Mouse (Mus musculus): ENCODE data around the gene Cetn2. TPM values are rescaled to one million over a fixed set of nuclear protein-coding genes. Genes with fewer than 3 reads are reported as not detected.

The Cetn2 gene
- total and polyA plus RNA-seq, 3 experiments = 4.6 to 157 (median 18.5) TPM

- ATAC-seq (ENCODE audit: extremely low read depth, insufficient number of reproducible peaks, low FRiP score, poor library complexity, severe bottlenecking) = no peak
- no peak overlapping the region; the same call in 1 of the 2 replicates for H3K4me3 ChIP-seq (ENCODE audit: low read depth, low read length)
- peaks cover 33% of the 10 kb centered on the region for H3K36me3 ChIP-seq (replicated peaks)
- no peaks in the 10 kb centered on the region for H3K9me3 ChIP-seq (replicated peaks)
- no peaks in the 10 kb centered on the region for H3K27me3 ChIP-seq (ENCODE audit: insufficient read depth, low read length)
- DNase-seq (ENCODE audit: low spot score) = no peak
- TF ChIP-seq GATA2 (IDR thresholded peaks at IDR 0.05; ENCODE audit: borderline replicate concordance, low read depth, low read length) = no peak
- TF ChIP-seq GATA1 (IDR thresholded peaks at IDR 0.05; ENCODE audit: borderline replicate concordance, low read length) = no peak
- no peak for TF ChIP-seq TAL1 (conservative IDR thresholded peaks at IDR 0.05; ENCODE audit: low read depth, low read length)
- no peak for TF ChIP-seq POLR2AphosphoS5 (IDR thresholded peaks at IDR 0.05; ENCODE audit: insufficient replicate concordance, low read depth, low read length)
- no peak for TF ChIP-seq CTCF (IDR thresholded peaks at IDR 0.05; ENCODE audit: low read depth, low read length)
- peaks cover 16% of the 10 kb centered on the region for H3K4me1 ChIP-seq (ENCODE audit: insufficient read depth, low read depth, low read length)
Measured at GRCm38 (mm10) chrX:72921391-72921790, 3.2 kb upstream of the Cetn2 start.

GRCm38 (mm10) chrX:72918682-72919059 lies 460 bp upstream of the Cetn2 start:
- Histone ChIP-seq H3K4me1 (ENCODE audit: insufficient read depth, low read depth, low read length) (peaks cover 16% of the 10 kb centered on the region), H3K27me3 (ENCODE audit: insufficient read depth, low read length) (no peaks in the 10 kb centered on the region), H3K9me3 (replicated peaks) (no peaks in the 10 kb centered on the region), H3K36me3 (replicated peaks) (peaks cover 27% of the 10 kb centered on the region), H3K4me3 (ENCODE audit: low read depth, low read length) (peak overlapping the region; percentile 79)
- no peak for TF ChIP-seq TAL1 (conservative IDR thresholded peaks at IDR 0.05; ENCODE audit: low read depth, low read length)
- no peak for TF ChIP-seq POLR2AphosphoS5 (IDR thresholded peaks at IDR 0.05; ENCODE audit: insufficient replicate concordance, low read depth, low read length)
- no peak for TF ChIP-seq GATA2 (IDR thresholded peaks at IDR 0.05; ENCODE audit: borderline replicate concordance, low read depth, low read length)
- TF ChIP-seq GATA1 (IDR thresholded peaks at IDR 0.05; ENCODE audit: borderline replicate concordance, low read length) = no peak
- TF ChIP-seq CTCF (IDR thresholded peaks at IDR 0.05; ENCODE audit: low read depth, low read length) = no peak
- DNase-seq (ENCODE audit: low spot score) (no peak), ATAC-seq (ENCODE audit: extremely low read depth, insufficient number of reproducible peaks, low FRiP score, poor library complexity, severe bottlenecking) (no peak)

- peak; percentile 40; the same call in 1 of the 2 replicates for ATAC-seq (ENCODE audit: extremely low read depth, insufficient number of reproducible peaks, low FRiP score, poor library complexity, severe bottlenecking)
- TF ChIP-seq POLR2AphosphoS5 (IDR thresholded peaks at IDR 0.05; ENCODE audit: insufficient replicate concordance, low read depth, low read length) = no peak
- TF ChIP-seq GATA2 (IDR thresholded peaks at IDR 0.05; ENCODE audit: borderline replicate concordance, low read depth, low read length) = no peak
- TF ChIP-seq GATA1 (IDR thresholded peaks at IDR 0.05; ENCODE audit: borderline replicate concordance, low read length) = no peak
- TF ChIP-seq CTCF (IDR thresholded peaks at IDR 0.05; ENCODE audit: low read depth, low read length) = no peak
- TF ChIP-seq TAL1 (conservative IDR thresholded peaks at IDR 0.05; ENCODE audit: low read depth, low read length) = no peak
Measured at GRCm38 (mm10) chrX:72911611-72912010, 6.6 kb downstream of the Cetn2 start.

GRCm38 (mm10) chrX:72908404-72908741 lies 9.8 kb downstream of the Cetn2 start:
- Histone ChIP-seq H3K4me3 (ENCODE audit: low read depth, low read length) (no peak overlapping the region), H3K9me3 (replicated peaks) (no peaks in the 10 kb centered on the region), H3K36me3 (replicated peaks) (peaks cover 8% of the 10 kb centered on the region), H3K4me1 (ENCODE audit: insufficient read depth, low read depth, low read length) (no peaks in the 10 kb centered on the region), H3K27me3 (ENCODE audit: insufficient read depth, low read length) (no peaks in the 10 kb centered on the region)
- TF ChIP-seq CTCF (IDR thresholded peaks at IDR 0.05; ENCODE audit: low read depth, low read length) = no peak
- TF ChIP-seq GATA2 (IDR thresholded peaks at IDR 0.05; ENCODE audit: borderline replicate concordance, low read depth, low read length) = no peak
- TF ChIP-seq POLR2AphosphoS5 (IDR thresholded peaks at IDR 0.05; ENCODE audit: insufficient replicate concordance, low read depth, low read length) = no peak
- TF ChIP-seq GATA1 (IDR thresholded peaks at IDR 0.05; ENCODE audit: borderline replicate concordance, low read length) = no peak
- TF ChIP-seq TAL1 (conservative IDR thresholded peaks at IDR 0.05; ENCODE audit: low read depth, low read length) = no peak
- ATAC-seq (ENCODE audit: extremely low read depth, insufficient number of reproducible peaks, low FRiP score, poor library complexity, severe bottlenecking) (no peak), DNase-seq (ENCODE audit: low spot score) (peak; percentile 2)

More at GRCm38 (mm10) chrX:72911611-72912010, 6.6 kb downstream of the Cetn2 start:
- peaks cover 20% of the 10 kb centered on the region for H3K36me3 ChIP-seq (replicated peaks)
- DNase-seq (ENCODE audit: low spot score) = no peak
- H3K27me3 ChIP-seq (ENCODE audit: insufficient read depth, low read length) = no peaks in the 10 kb centered on the region
- H3K9me3 ChIP-seq (replicated peaks) = no peaks in the 10 kb centered on the region
- H3K4me1 ChIP-seq (ENCODE audit: insufficient read depth, low read depth, low read length) = no peaks in the 10 kb centered on the region
- no peak overlapping the region for H3K4me3 ChIP-seq (ENCODE audit: low read depth, low read length)

- H3K9me3 ChIP-seq (replicated peaks) = no peaks in the 10 kb centered on the region
- peaks cover 5% of the 10 kb centered on the region for H3K36me3 ChIP-seq (replicated peaks)
- no peaks in the 10 kb centered on the region for H3K4me1 ChIP-seq (ENCODE audit: insufficient read depth, low read depth, low read length)
- TF ChIP-seq GATA1 (IDR thresholded peaks at IDR 0.05; ENCODE audit: borderline replicate concordance, low read length) (no peak), POLR2AphosphoS5 (IDR thresholded peaks at IDR 0.05; ENCODE audit: insufficient replicate concordance, low read depth, low read length) (no peak), TAL1 (conservative IDR thresholded peaks at IDR 0.05; ENCODE audit: low read depth, low read length) (no peak), GATA2 (IDR thresholded peaks at IDR 0.05; ENCODE audit: borderline replicate concordance, low read depth, low read length) (no peak), CTCF (IDR thresholded peaks at IDR 0.05; ENCODE audit: low read depth, low read length) (no peak)
- no peaks in the 10 kb centered on the region for H3K27me3 ChIP-seq (ENCODE audit: insufficient read depth, low read length)
- no peak for DNase-seq (ENCODE audit: low spot score)
- ATAC-seq (ENCODE audit: extremely low read depth, insufficient number of reproducible peaks, low FRiP score, poor library complexity, severe bottlenecking) = no peak
- no peak overlapping the region for H3K4me3 ChIP-seq (ENCODE audit: low read depth, low read length)
Measured at GRCm38 (mm10) chrX:72907619-72908403, 10.4 kb downstream of the Cetn2 start.

- ATAC-seq (ENCODE audit: extremely low read depth, insufficient number of reproducible peaks, low FRiP score, poor library complexity, severe bottlenecking) (no peak), DNase-seq (ENCODE audit: low spot score) (no peak)
- Histone ChIP-seq H3K4me3 (ENCODE audit: low read depth, low read length) (no peak overlapping the region), H3K4me1 (ENCODE audit: insufficient read depth, low read depth, low read length) (no peaks in the 10 kb centered on the region), H3K36me3 (replicated peaks) (no peaks in the 10 kb centered on the region), H3K9me3 (replicated peaks) (no peaks in the 10 kb centered on the region), H3K27me3 (ENCODE audit: insufficient read depth, low read length) (no peaks in the 10 kb centered on the region)
- no peak for TF ChIP-seq TAL1 (conservative IDR thresholded peaks at IDR 0.05; ENCODE audit: low read depth, low read length)
Measured at GRCm38 (mm10) chrX:72902530-72902929, 15.7 kb downstream of the Cetn2 start.

Measured in G1E (cell line).